Mouse (Mus musculus) midbrain, embryonic 15.5 days (tissue): ENCODE measurements around the gene Krtap9-5. TPM values are rescaled to one million over a fixed set of nuclear protein-coding genes. Genes with fewer than 3 reads are reported as not detected.
A peak's percentile ranks its signal among the peaks of the same experiment; 100 is the strongest.

Experiments
- ATAC-seq: fragments of 200-750 bp; cut with Nextera tagmentation; replicated peaks from 2 replicates; pipeline ENCODE4 v1.8.0; 2017; ENCODE audit warnings: moderate TSS enrichment
- H3K27ac ChIP-seq: fragments of 300-500 bp; sonication (generic); 2 replicates; pipeline ENCODE4 v1.5.1; 2015; ENCODE audit warnings: mild to moderate bottlenecking, inconsistent platforms
- H3K27me3 ChIP-seq: fragments of 300-500 bp; sonication (generic); replicated peaks from 2 replicates; pipeline ENCODE4 v1.6.1; 2015; ENCODE audit warnings: inconsistent platforms
- H3K36me3 ChIP-seq: fragments of 300-500 bp; sonication (generic); replicated peaks from 2 replicates; pipeline ENCODE4 v1.6.1; 2015; ENCODE audit warnings: inconsistent platforms
- H3K4me1 ChIP-seq: fragments of 300-500 bp; sonication (generic); 2 replicates; pipeline ENCODE4 v1.6.1; 2015; ENCODE audit warnings: inconsistent platforms
- H3K4me2 ChIP-seq: fragments of 300-500 bp; sonication (generic); 2 replicates; pipeline ENCODE4 v1.6.1; 2015; ENCODE audit warnings: inconsistent platforms, mild to moderate bottlenecking, moderate library complexity
- H3K4me3 ChIP-seq: fragments of 300-500 bp; sonication (generic); 2 replicates; pipeline ENCODE4 v1.5.1; 2015; ENCODE audit warnings: mild to moderate bottlenecking, inconsistent platforms
- H3K9ac ChIP-seq: fragments of 300-500 bp; sonication (generic); 2 replicates; pipeline ENCODE4 v1.6.1; 2015; ENCODE audit warnings: mild to moderate bottlenecking, inconsistent platforms
- H3K9me3 ChIP-seq: fragments of 300-500 bp; sonication (generic); 2 replicates; pipeline ENCODE4 v1.6.1; 2016; ENCODE audit warnings: inconsistent platforms
- WGBS: fragments of 180-500 bp; shearing (Covaris S2); methylation state at CpG from one replicate; pipeline ENCODE4 v1.1.7; 2015; ENCODE audit warnings: mixed read lengths; 5-methylcytosine and 5-hydroxymethylcytosine counted together
- polyA plus RNA-seq: library from polyadenylated mRNA; unstranded; fragments of >200 nt; fragmentation: Nextera tagmentation; extraction: Ambion mirVana; gene quantifications from 2 replicates; pipeline ENCODE4 v1.2.1, GENCODE M21; 2015

The Krtap9-5 gene
- polyA plus RNA-seq, 1 experiment from 2014 or later, result not detected

- H3K4me2 ChIP-seq, result no peak overlapping the region
- H3K9me3 ChIP-seq, result no peaks in the 10 kb centered on the region
- H3K36me3 ChIP-seq, result no peaks in the 10 kb centered on the region
- WGBS, result 96% methylated on average over 3 of the region's 3 CpGs
- no peak for ATAC-seq
- H3K4me3 ChIP-seq, result no peak overlapping the region
- no peak overlapping the region for H3K27ac ChIP-seq
- H3K27me3 ChIP-seq, result no peaks in the 10 kb centered on the region
- H3K4me1 ChIP-seq, result no peaks in the 10 kb centered on the region
- no peak overlapping the region for H3K9ac ChIP-seq
Observed at GRCm38 (mm10) chr11:99988530-99988929, 40.3 kb downstream of the Krtap9-5 start.

- no peak for ATAC-seq
- WGBS, result 88% methylated on average over 6 of the region's 6 CpGs
Observed at GRCm38 (mm10) chr11:99989881-99990405, 41.7 kb downstream of the Krtap9-5 start.

GRCm38 (mm10) chr11:99990571-99990970 is 42.3 kb downstream of the Krtap9-5 start:
- no peaks in the 10 kb centered on the region for H3K36me3 ChIP-seq
- 47% methylated on average over 3 of the region's 3 CpGs for WGBS
- no peaks in the 10 kb centered on the region for H3K9me3 ChIP-seq
- no peak overlapping the region for H3K9ac ChIP-seq
- H3K27me3 ChIP-seq, result no peaks in the 10 kb centered on the region
- no peak for ATAC-seq
- no peak overlapping the region for H3K4me3 ChIP-seq
- H3K4me2 ChIP-seq, result no peak overlapping the region
- no peak overlapping the region for H3K27ac ChIP-seq
- H3K4me1 ChIP-seq, result no peaks in the 10 kb centered on the region

More at GRCm38 (mm10) chr11:99989881-99990405, 41.7 kb downstream of the Krtap9-5 start:
- no peak overlapping the region for H3K4me3 ChIP-seq
- H3K9me3 ChIP-seq, result no peaks in the 10 kb centered on the region
- H3K36me3 ChIP-seq, result no peaks in the 10 kb centered on the region
- no peak overlapping the region for H3K9ac ChIP-seq
- no peak overlapping the region for H3K27ac ChIP-seq
- H3K4me1 ChIP-seq, result no peaks in the 10 kb centered on the region
- no peaks in the 10 kb centered on the region for H3K27me3 ChIP-seq
- H3K4me2 ChIP-seq, result no peak overlapping the region

- no peaks in the 10 kb centered on the region for H3K4me1 ChIP-seq
- 0 out of 2 replicates have a peak, but pooled peaks have one; percentile 42 for ATAC-seq
- peak within 1 kb of the TSS; percentile 25 for H3K4me3 ChIP-seq
- H3K9ac ChIP-seq, result peak within 1 kb of the TSS; percentile 30; the same call in 1 of the 2 replicates
- H3K4me2 ChIP-seq, result peak within 1 kb of the TSS; percentile 43
- WGBS, result 28% methylated on average over 26 of the region's 26 CpGs
- no peaks in the 10 kb centered on the region for H3K36me3 ChIP-seq
- H3K27ac ChIP-seq, result no peak within 1 kb of the TSS
- H3K27me3 ChIP-seq, result no peaks in the 10 kb centered on the region
- no peaks in the 10 kb centered on the region for H3K9me3 ChIP-seq
Observed at GRCm38 (mm10) chr11:99993620-99994383, 45.5 kb downstream of the Krtap9-5 start, which contains the start of gene Krtap17-1. TSS of gene Krtap17-1 (minus strand) at chr11:99993994.

GRCm38 (mm10) chr11:99994384-99994661 is 46.0 kb downstream of the Krtap9-5 start:
- WGBS, result 69% methylated on average over 4 of the region's 4 CpGs
- Histone ChIP-seq H3K9ac (no peak overlapping the region), H3K4me1 (no peaks in the 10 kb centered on the region), H3K27ac (no peak overlapping the region), H3K4me2 (no peak overlapping the region), H3K9me3 (no peaks in the 10 kb centered on the region), H3K36me3 (no peaks in the 10 kb centered on the region), H3K4me3 (no peak overlapping the region), H3K27me3 (no peaks in the 10 kb centered on the region)
- ATAC-seq, result no peak

- H3K4me1 ChIP-seq, result no peaks in the 10 kb centered on the region
- no peak overlapping the region for H3K9ac ChIP-seq
- no peak overlapping the region for H3K4me2 ChIP-seq
- no peaks in the 10 kb centered on the region for H3K36me3 ChIP-seq
- H3K27ac ChIP-seq, result no peak overlapping the region
- 96% methylated on average over 7 of the region's 7 CpGs for WGBS
- H3K4me3 ChIP-seq, result no peak overlapping the region
- no peak for ATAC-seq
- H3K27me3 ChIP-seq, result no peaks in the 10 kb centered on the region
- no peaks in the 10 kb centered on the region for H3K9me3 ChIP-seq
Observed at GRCm38 (mm10) chr11:99999091-99999490, 50.8 kb downstream of the Krtap9-5 start.

Other genes starting within 250 kb of the Krtap9-5 start
- gene Gm14180, start 214.2 kb upstream of the Krtap9-5 start, polyA plus RNA-seq, result not detected in 2 replicates
- not detected in 2 replicates for gene Gm11595, start 175.6 kb upstream of the Krtap9-5 start, polyA plus RNA-seq
- gene Krtap4-8, start 167.8 kb upstream of the Krtap9-5 start, polyA plus RNA-seq, result not detected in 2 replicates
- gene Krtap4-9, start 163.3 kb upstream of the Krtap9-5 start, polyA plus RNA-seq, result not detected in 2 replicates
- gene Gm11596, start 155.0 kb upstream of the Krtap9-5 start, polyA plus RNA-seq, result not detected in 2 replicates
- not detected in 2 replicates for gene Gm11569, start 149.5 kb upstream of the Krtap9-5 start, polyA plus RNA-seq
- gene Gm11554, start 144.0 kb upstream of the Krtap9-5 start, polyA plus RNA-seq, result not detected in 2 replicates
- not detected in 2 replicates for gene Krtap4-13, start 138.6 kb upstream of the Krtap9-5 start, polyA plus RNA-seq
- not detected in 2 replicates for gene Gm11564, start 132.8 kb upstream of the Krtap9-5 start, polyA plus RNA-seq
- gene 2300003K06Rik, start 110.4 kb upstream of the Krtap9-5 start, polyA plus RNA-seq, result not detected in 2 replicates
- not detected in 2 replicates for gene Krtap4-16, start 96.9 kb upstream of the Krtap9-5 start, polyA plus RNA-seq
- gene Gm11568, start 90.6 kb upstream of the Krtap9-5 start, polyA plus RNA-seq, result not detected in 2 replicates
- not detected in 2 replicates for gene Gm11559, start 84.0 kb upstream of the Krtap9-5 start, polyA plus RNA-seq
- gene Krtap9-1, start 75.1 kb upstream of the Krtap9-5 start, polyA plus RNA-seq, result not detected in 2 replicates
- not detected in 2 replicates for gene Gm11567, start 69.3 kb upstream of the Krtap9-5 start, polyA plus RNA-seq
- not detected in 2 replicates for gene Krtap31-1, start 40.6 kb upstream of the Krtap9-5 start, polyA plus RNA-seq
- not detected in 2 replicates for gene Gm11565, start 33.7 kb upstream of the Krtap9-5 start, polyA plus RNA-seq
- gene Krtap31-2, start 12.2 kb upstream of the Krtap9-5 start, polyA plus RNA-seq, result not detected in 2 replicates
- gene Krtap29-1, start 30.6 kb downstream of the Krtap9-5 start, polyA plus RNA-seq, result not detected in 2 replicates
- gene Krtap16-1, start 38.1 kb downstream of the Krtap9-5 start, polyA plus RNA-seq, result not detected in 2 replicates
- gene Krtap17-1, start 45.5 kb downstream of the Krtap9-5 start, polyA plus RNA-seq, result 1.1 and 1.3 TPM in 2 replicates
- not detected in 2 replicates for gene Krt33a, start 67.7 kb downstream of the Krtap9-5 start, polyA plus RNA-seq
- gene Krt33b, start 81.4 kb downstream of the Krtap9-5 start, polyA plus RNA-seq, result not detected in 2 replicates
- gene Krt34, start 93.1 kb downstream of the Krtap9-5 start, polyA plus RNA-seq, result not detected in 2 replicates
- not detected in 2 replicates for gene Krt31, start 102.1 kb downstream of the Krtap9-5 start, polyA plus RNA-seq
- gene Krt32, start 139.8 kb downstream of the Krtap9-5 start, polyA plus RNA-seq, result not detected in 2 replicates
- gene Krt35, start 147.8 kb downstream of the Krtap9-5 start, polyA plus RNA-seq, result not detected in 2 replicates
- gene Krt36, start 157.2 kb downstream of the Krtap9-5 start, polyA plus RNA-seq, result not detected in 2 replicates
- gene Krt13, start 173.1 kb downstream of the Krtap9-5 start, polyA plus RNA-seq, result 0.26 TPM in 1 of 2 replicates, not detected in the other
- gene Krt15, start 187.5 kb downstream of the Krtap9-5 start, polyA plus RNA-seq, result 0.42 and 4.2 TPM in 2 replicates
- gene Krt19, start 200.2 kb downstream of the Krtap9-5 start, polyA plus RNA-seq, result 2.1 and 2.6 TPM in 2 replicates
- gene Krt9, start 244.8 kb downstream of the Krtap9-5 start, polyA plus RNA-seq, result not detected in 2 replicates